Mouse (Mus musculus) 3T3-L1 (cell line): Measurements from ENCODE around the gene Ccdc151.

Experiments used
- DNase-seq: peaks from one replicate; pipeline ENCODE4 v3.0.0-alpha.2; 2015; ENCODE audit warnings: low read depth, low spot score

The Ccdc151 gene

GRCm38 (mm10) chr9:21958372-21958771, 44.1 kb downstream of the Ccdc151 start:
- no peak for DNase-seq

- peak; percentile 98 for DNase-seq
These were observed 46.7 kb downstream of the Ccdc151 start, which contains the start of gene Swsap1 for GRCm38 (mm10) chr9:21955570-21956281. Gene Swsap1 (plus strand): TSS chr9:21955755.

DNA sequence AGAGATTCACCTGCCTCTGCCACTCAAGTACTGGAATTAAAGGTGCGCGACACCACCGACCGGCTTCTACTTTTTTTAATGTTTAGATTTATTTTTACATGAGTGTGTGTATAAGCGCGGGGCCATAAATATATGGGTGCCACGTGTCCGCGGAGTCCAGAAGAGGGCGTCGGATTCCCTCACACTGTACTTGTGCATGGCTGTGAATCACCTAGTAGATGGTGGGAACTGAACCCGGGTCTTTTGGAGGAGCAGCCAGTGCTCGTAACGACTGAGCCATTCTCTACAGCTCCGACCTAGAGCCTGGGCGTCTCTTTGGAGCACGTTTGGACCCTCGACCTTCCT, 47.2 kb downstream of the Ccdc151 start:
- no peak for DNase-seq

DNA sequence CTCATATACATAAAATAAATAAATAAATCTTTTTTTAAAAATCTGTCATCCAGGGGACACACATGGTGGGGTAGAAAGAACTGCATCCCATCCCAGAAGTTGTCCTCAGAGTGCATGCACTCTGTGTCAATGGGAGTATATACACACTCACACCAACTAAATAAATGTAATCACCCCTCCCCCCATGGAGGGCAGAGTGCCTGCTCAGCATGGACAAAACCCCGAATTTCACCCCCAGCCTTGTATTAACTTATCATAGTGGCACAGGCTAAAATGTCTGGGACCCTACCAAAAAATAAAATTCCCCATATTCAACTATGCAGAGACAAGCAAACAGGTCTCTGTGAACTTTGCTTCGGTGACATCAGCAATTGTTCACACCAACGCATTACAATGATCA, 47.8 kb downstream of the Ccdc151 start:
- DNase-seq = no peak

- DNase-seq = no peak
These were observed 48.8 kb downstream of the Ccdc151 start for GRCm38 (mm10) chr9:21953600-21953999.

DNA sequence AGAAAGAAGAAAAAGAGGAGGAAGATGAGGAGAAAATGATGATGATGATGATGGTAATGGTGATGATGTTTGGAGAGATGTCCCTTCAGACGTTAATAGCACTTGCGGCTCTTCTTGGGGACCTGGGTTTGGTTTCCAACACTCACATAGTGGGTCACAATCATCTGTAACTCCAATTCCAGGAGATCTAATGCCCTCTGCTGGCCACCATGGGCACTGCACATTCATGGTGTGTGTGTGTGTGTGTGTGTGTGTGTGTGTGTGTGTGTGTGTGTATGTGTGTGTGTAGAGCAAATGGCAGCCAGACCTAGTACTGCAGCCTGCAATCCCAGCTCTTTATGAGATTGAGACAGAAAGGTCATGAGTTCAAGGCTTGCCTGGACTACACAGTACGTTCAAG, 50.5 kb downstream of the Ccdc151 start:
- DNase-seq = no peak

DNA sequence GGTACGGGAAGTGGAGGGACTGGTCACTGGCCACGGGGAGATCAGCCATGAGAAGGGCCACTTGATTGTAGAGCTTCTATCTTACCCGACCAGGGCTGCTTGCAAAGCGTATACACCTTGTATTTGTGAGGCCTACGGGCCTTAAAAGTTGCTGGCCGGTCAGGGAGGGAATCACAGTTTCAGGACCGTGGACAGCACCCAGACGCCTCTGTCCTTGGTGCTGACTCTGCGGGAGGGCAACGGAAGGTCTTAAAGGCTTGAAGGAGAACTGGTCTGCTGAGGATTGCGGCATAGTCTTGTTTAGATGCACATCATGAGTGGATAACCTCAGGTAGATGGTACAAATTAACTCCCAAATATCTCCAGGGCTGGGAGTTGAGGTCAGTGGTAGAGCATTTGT, 52.1 kb downstream of the Ccdc151 start:
- peak; percentile 68 for DNase-seq

DNA sequence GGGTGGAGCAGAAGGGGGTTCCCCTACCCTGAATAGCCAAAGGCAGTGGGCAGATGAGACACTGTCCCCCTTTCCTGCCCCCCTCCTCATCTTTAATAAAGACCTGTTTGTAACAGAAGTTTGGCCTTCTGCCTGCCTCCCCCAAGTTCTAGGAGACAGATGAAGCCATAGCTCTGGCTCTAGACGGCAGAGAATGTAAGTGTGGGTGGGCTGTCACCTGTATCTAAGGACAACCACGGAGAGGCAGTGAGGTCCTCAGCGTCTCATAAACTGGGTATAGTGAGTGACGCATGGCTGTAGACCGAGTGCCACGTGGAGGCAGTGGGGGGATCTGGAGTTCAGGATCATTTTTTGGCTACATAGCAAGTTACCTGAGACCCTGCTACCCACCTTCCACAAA, 53.6 kb downstream of the Ccdc151 start:
- no peak for DNase-seq

- no peak for DNase-seq
These were observed 54.3 kb downstream of the Ccdc151 start for GRCm38 (mm10) chr9:21948146-21948545.

DNA sequence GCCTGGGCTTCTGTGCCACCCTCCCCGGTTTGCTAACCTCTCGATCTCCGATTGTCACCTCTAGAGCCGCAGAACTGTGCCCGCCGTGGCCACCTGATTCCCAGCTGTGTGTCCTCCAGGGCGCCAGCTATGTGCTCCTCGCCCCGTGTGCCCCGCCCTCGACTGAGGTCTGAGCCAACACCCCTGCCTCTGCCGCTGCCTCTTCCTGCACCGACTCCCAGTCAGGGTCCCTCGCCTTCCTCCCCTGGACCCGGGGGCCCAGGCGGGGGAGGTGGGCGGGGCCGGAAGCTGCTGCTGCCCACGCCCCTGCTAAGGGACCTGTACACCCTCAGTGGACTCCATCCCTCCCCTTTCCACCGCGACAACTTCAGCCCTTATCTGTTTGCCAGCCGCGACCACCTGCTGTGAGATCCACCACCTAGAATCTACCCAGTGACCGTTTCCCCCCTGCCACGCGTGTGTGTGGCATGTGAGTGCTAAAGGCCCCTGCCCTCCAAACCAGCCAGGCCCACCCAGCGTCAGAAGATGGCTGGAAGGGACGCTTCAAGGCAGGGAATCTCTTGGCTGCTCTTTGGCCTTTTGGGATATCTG, 54.8 kb downstream of the Ccdc151 start:
- no peak for DNase-seq

GRCm38 (mm10) chr9:21944267-21944666, 58.2 kb downstream of the Ccdc151 start:
- no peak for DNase-seq

- DNase-seq = no peak
These were observed 58.8 kb downstream of the Ccdc151 start for GRCm38 (mm10) chr9:21943638-21944037.

DNA sequence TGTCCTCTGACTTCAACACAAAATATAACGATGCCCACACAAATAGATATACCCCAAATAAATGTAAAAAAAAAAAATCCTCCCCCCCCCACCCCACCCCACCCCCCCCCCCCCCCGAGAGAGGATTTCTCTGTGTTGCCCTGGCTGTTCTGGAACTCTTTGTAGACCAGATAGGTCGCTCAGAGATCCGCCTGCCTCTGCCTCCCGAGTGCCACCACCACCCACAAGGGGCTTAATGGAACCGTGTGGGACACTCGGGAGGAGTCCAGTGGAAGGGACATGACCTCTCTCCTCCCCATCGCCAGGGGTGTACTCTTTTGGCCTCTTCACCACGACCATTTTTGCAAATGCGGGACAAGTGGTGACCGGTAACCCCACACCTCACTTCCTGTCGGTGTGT, 59.4 kb downstream of the Ccdc151 start:
- no peak for DNase-seq
